ENCODE assay signal across 11 mouse cellular contexts in the genomic region with DNA sequence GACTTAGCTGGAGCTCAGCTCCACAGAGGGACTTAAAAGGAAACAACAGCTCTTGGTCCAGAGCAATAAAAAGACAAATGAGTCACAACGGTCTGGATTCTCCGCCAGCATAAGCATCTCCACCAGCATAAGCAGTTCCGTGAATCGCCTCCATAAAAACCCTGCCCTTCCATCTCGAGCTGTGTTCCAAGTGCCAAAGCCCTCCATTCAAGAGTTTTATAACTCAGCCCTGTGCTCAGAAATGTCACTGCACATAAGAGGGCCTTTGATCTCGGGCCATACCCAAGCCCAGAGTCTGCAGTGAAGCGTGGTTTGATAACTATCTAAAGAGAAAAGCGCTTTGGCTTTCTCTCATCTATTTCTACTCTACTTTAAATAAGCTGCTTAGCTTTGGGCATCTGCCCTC.
DNase-seq lines count a peak whose midpoint lies in the region; ATAC-seq and TF ChIP-seq lines count a peak whose summit lies in the region.
"Had no signal": no experiment of that assay in that cellular context is flagged by ENCODE, and none has a peak within 500 bp of the region (broad histone marks: within the 10 kb centered on the region; RNA-seq: fewer than 3 reads in every experiment).

No protein-coding gene starts in this region.

- H3K4me1 ChIP-seq in heart, embryonic 12.5 days (replicated peaks), result peaks cover 24% of the 10 kb centered on the region
- H3K4me1 ChIP-seq: hindbrain, embryonic 13.5 days had no signal

- H3ac ChIP-seq in myocyte (ENCODE audit: control insufficient read depth, insufficient read length), result no peak overlapping the region

- no peak for DNase-seq in heart, postnatal 25 days (ENCODE audit: low spot score)
- DNase-seq in T-cell, adult 2 months (ENCODE audit: low spot score), result peak; percentile 51
- peak; percentile 55 for DNase-seq in induced T-regulatory cell, adult 2 months (ENCODE audit: low read depth)
- DNase-seq in left cerebral cortex, adult 9 months (ENCODE audit: low spot score in 2 of 2), result no peak
- DNase-seq: cerebellum, postnatal 10 days had no signal

- no peaks in the 10 kb centered on the region for H3K9me3 ChIP-seq in heart, embryonic 12.5 days (replicated peaks)
- H3K9me3 ChIP-seq: hindbrain, embryonic 13.5 days had no signal

- H3K4me2 ChIP-seq in heart, embryonic 12.5 days, result no peak overlapping the region
- peak overlapping the region; percentile 67 for H3K4me2 ChIP-seq in myocyte (ENCODE audit: low read depth)
- H3K4me2 ChIP-seq: hindbrain, embryonic 13.5 days had no signal

- intact Hi-C loops in heart, postnatal 25 days (cut with DNase I), result no loop called here

- H3K27ac ChIP-seq in heart, embryonic 12.5 days (ENCODE audit: poor library complexity, severe bottlenecking), result peak overlapping the region; percentile 62
- H3K27ac ChIP-seq: hindbrain, embryonic 13.5 days; macrophage had no signal

- H3K4me3 ChIP-seq in heart, embryonic 12.5 days, result no peak overlapping the region
- H3K4me3 ChIP-seq in myocyte, result no peak overlapping the region
- H3K4me3 ChIP-seq: hindbrain, embryonic 13.5 days had no signal

- H3K36me3 ChIP-seq in heart, embryonic 12.5 days, result no peaks in the 10 kb centered on the region
- H3K36me3 ChIP-seq in myocyte (ENCODE audit: control insufficient read depth, insufficient read depth), result no peaks in the 10 kb centered on the region
- H3K36me3 ChIP-seq: hindbrain, embryonic 13.5 days had no signal

- no peaks in the 10 kb centered on the region for H3K79me2 ChIP-seq in myocyte (ENCODE audit: control insufficient read depth, insufficient read depth)

- no peak overlapping the region for H3K9ac ChIP-seq in heart, embryonic 12.5 days
- H3K9ac ChIP-seq: hindbrain, embryonic 13.5 days had no signal

- H3K27me3 ChIP-seq in heart, embryonic 12.5 days (replicated peaks), result no peaks in the 10 kb centered on the region
- H3K27me3 ChIP-seq in myocyte (ENCODE audit: control insufficient read depth, insufficient read depth, insufficient read length), result no peaks in the 10 kb centered on the region
- H3K27me3 ChIP-seq: hindbrain, embryonic 13.5 days; Patski had no signal

- 52% methylated on average over 8 of the region's 8 CpGs for WGBS in heart, embryonic 12.5 days

- ATAC-seq in heart, embryonic 12.5 days (ENCODE audit: insufficient number of reproducible peaks, low FRiP score), result no peak
- no peak for ATAC-seq in erythroid progenitor cell, adult 5-6 weeks (replicated peaks; ENCODE audit: low FRiP score, poor library complexity, severe bottlenecking)
- ATAC-seq: Patski had no signal

- no peak for TF ChIP-seq POLR2A in myocyte (IDR thresholded peaks at IDR 0.05; ENCODE audit: insufficient read length, low read depth)

TF ChIP-seq in myocyte, 11 proteins besides CTCF, POLR2A, EP300 and RAD21:
- no peak for TF ChIP-seq TCF3 (IDR thresholded peaks at IDR 0.05; ENCODE audit: insufficient read length, low read depth)
- no peak for TF ChIP-seq MYOD1 (IDR thresholded peaks at IDR 0.05; ENCODE audit: control insufficient read depth in 1 of 3, insufficient read length in 2 of 3, low read depth in 2 of 3)
- TF ChIP-seq SRF (IDR thresholded peaks at IDR 0.05; ENCODE audit: control insufficient read depth, insufficient read length, low read depth), result no peak
- TF ChIP-seq MYOG (IDR thresholded peaks at IDR 0.05; ENCODE audit: control insufficient read depth in 1 of 3, insufficient read depth in 1 of 3, insufficient read length in 2 of 3, low read depth in 2 of 3), result no peak
- no peak for TF ChIP-seq TCF12 (IDR thresholded peaks at IDR 0.05; ENCODE audit: insufficient read depth, poor library complexity, severe bottlenecking)
- TF ChIP-seq USF1 (IDR thresholded peaks at IDR 0.05; ENCODE audit: low read depth), result no peak
- no peak for TF ChIP-seq E2F4 (IDR thresholded peaks at IDR 0.05; ENCODE audit: insufficient read depth)
- no peak for TF ChIP-seq MAX (IDR thresholded peaks at IDR 0.05; ENCODE audit: low read depth)

Comparison
In these comparisons a context has a peak if more than half of its experiments do, and no peak if none do; other contexts are left out.
1. DNase-seq: peak in T-cell, adult 2 months (single experiment) and induced T-regulatory cell, adult 2 months (single experiment); none in heart, postnatal 25 days (single experiment) and left cerebral cortex, adult 9 months (0 of 2).